Mouse (Mus musculus) frontal cortex, postnatal 14 days (tissue): Measurements from ENCODE around the gene Ccdc113.

ENCODE experiments used
- DNase-seq, 2 experiments: peaks; one replicate each; pipeline ENCODE4 v3.0.0; 2022; ENCODE audit warnings: low spot score in 2 of 2

The Ccdc113 gene

DNA sequence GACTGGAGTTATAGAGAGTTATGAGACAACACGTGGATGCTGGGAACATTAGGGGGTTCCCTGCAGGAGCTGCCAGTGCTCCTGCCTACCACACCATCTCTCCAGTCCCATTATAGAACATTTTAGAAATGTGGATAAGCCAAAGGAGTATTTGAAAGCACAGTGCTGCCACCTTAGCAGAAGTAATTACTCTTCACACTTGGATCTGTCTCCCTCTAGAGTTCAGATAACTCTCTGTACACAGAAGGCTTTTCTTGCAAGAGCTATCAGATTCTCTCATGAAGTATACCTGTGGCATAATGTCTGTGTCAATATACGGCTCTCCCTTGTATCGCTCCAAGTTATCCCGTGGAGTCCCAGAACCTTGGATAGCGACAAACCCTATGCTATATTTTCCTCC, 5.6 kb downstream of the Ccdc113 start:
- no peak for DNase-seq

- DNase-seq, result no peak
These were observed 8.3 kb downstream of the Ccdc113 start for GRCm38 (mm10) chr8:95542191-95542590.

- no peak for DNase-seq
These were observed 9.2 kb downstream of the Ccdc113 start for GRCm38 (mm10) chr8:95543065-95543464.

- DNase-seq, result no peak
These were observed 11.9 kb downstream of the Ccdc113 start for GRCm38 (mm10) chr8:95545815-95546214.

- DNase-seq, result no peak
These were observed 13.1 kb downstream of the Ccdc113 start for GRCm38 (mm10) chr8:95546986-95547385.

GRCm38 (mm10) chr8:95547931-95548330, 14.0 kb downstream of the Ccdc113 start:
- no peak for DNase-seq

DNA sequence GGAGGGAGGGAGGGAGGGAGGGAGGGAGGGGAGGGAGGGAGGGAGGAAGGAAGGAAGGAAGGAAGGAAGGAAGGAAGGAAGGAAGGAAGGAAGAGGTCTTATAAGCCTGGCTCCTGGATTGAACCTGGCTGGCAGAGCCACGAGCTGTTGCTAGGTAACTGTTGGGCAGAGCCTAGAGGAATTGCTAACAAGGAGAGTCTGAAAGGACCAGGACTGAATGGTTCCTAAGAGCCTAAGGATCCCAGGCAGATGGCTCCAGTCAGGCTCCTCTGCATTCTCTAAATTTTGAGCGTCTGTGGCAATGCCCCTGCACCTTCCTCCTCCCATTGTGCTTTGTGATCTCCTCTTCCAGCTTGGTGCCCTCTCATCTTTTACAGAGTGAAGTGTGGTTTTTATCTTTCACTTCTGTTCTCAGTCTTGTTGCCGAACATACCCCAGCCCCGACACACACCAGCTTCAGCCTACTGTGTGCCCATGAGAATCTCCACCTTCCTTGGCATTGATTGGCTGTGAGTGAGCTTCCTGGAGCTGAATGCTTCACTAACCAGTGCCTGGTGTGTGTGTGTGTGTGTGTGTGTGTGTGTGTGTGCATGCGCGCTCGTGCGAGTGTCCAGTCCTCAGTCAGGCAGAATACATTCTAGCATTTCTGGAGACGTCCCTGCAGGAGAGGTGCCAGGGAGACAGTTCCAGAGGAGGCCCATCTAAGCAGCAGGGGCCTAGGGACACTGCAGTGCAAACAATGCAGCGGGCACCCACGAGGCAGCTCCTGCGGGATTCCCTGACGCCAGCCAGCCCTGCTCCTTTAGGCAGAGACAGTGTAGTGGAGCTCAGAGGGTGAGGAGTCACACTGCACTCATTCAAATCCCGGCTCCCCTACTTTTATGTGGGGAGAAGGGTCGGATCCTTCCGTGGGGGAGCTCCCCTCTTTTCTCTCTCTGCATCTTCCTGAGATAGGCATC, 16.3 kb downstream of the Ccdc113 start:
- DNase-seq, result no peak

DNA sequence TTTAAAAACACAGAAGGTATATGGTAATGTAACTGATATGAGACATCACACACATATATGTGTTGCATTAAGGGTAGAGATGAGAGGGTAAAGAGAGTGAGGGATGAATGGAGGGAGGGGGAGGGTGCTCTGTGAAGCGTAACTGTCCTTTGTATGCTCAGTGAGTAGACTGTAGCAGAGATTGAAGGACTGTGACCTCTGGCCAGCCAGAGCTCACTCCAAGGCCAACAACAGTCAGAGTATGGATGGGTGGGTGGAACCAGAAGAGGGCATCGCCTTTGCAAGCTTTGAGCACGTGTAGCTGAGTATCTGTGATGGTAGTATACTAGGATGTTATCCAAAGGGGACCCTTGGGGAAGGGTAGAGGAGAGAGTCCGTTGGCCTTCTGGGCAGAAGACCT, 17.7 kb downstream of the Ccdc113 start:
- DNase-seq, result no peak

DNA sequence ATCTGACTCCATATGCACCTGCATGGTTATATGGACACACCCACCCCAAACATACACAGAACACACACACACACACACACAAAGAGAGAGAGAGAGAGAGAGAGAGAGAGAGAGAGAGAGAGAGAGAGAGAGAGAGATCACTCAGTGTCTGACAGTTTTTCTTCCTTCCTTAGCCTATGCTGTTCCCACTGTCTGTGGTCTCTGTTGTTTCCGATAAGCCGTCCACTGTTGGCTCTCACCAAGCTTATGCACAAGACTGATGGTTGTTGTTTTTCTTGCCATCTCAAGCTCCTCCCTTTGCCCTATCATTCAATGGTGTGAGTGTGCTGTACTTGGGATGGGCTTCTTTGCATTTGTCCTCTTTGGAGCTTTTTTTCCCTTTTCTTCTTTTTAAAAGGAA, 22.1 kb downstream of the Ccdc113 start:
- no peak for DNase-seq

DNA sequence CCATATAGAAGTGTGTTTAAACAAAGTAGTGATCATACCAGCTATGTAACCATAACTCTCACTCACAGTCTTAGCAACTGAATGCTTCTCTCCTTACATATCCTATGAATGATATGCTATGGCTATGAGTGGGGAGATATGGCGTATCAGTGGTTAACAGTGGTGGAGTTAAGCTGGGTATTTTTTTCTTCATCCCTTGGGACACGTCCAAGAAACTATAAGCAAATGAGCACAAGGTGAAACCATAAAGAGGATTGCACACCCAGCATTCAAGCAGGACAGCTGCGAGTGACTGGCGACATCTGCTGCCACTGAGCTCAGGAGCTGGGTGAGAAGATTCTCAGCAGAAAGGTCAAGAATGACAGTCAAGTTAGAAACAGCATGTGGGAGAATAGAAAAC, 32.3 kb downstream of the Ccdc113 start:
- DNase-seq, result no peak

- no peak for DNase-seq
These were observed 32.9 kb downstream of the Ccdc113 start for GRCm38 (mm10) chr8:95566809-95567208.

DNA sequence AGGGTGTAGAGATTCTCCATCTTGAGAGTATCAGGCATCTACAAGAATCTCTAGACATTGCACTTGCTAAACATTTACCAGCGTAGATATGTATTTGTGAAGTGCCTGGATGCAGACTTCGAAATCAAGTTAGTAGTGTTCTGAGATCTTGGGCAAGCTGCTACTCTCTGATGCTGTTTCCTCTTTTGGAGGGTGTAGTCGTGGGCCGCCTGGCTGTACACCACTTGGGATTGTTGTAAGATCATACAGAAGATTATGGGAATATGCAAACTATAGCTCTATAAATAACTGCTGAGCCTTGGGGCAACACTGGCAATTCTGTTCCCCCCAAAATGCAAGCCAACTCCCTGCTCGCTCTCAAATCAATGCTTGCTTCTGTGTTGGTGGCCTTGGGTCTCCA, 39.3 kb downstream of the Ccdc113 start:
- DNase-seq, result no peak

GRCm38 (mm10) chr8:95576240-95576639, 42.4 kb downstream of the Ccdc113 start, which contains the start of gene Prss54:
Gene Prss54, minus strand, starts transcription at chr8:95576340.
- DNase-seq, result no peak

DNA sequence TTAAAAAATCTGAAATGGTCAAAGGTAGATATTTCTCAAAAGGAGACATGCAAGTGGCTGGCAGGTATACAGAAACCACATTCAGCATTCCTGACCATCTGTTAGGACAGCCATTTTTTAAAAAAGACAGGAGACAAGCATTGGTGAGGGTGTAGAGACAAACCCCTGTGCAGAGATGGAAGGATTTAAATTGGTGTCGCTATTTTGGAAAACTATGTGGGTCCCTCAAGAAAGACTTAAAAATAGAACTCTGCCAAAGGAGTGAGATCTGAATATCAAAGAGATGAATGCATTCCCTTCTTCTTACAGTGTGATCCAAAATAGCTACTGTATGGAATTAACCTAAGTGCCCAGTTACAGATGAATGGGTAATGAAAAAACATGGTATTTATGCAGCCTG, 53.5 kb downstream of the Ccdc113 start:
- no peak for DNase-seq

DNA sequence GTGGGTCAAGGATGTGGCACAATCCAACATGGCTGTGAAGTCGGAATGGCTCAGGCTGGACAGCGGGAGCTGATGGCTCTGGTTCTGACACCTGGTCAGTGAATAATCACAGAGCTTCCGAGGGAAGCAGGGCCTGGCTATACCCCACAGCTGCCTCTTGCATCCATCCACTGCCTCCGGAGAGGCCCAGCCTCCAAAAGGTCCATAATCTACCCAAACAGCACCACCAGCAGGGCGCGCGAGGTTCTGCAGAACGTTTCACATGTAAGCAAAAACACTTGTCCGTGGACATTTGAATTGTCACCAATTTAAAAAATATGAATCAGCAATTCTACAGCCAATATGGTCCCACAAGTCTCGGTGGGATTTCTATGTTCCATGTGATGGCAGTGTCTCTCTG, 55.4 kb downstream of the Ccdc113 start:
- no peak for DNase-seq

- DNase-seq, result no peak
These were observed 56.7 kb downstream of the Ccdc113 start for GRCm38 (mm10) chr8:95590539-95590938.

DNA sequence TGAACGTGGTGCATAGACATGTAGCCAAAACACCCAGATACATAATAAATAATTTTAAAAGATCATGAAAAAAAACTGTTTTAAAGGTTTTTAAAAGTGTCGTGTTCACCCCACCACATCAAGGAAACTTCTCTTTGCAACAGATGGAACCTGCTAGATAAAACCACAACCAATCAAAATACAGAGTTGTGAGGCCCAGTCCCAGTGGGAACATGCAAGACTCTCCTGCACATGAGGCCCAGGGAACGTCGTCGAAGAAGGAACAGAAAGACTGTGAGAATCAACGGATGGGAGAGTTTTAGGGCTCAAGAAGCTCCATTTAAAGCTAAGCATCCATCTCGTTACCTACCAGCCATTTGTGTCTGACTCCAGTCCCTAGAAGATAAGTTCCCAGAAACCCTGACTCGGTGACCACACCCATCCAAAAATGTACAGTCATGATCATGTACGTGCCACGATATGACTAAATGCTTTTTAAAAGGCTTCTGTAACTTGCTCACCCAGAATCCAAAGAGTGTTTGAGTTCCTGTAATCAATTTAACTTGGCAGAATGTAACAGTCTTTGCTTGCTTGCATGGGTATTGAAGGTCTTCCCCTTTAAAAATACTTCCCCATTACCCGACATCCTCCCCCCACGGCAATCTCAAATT, 58.4 kb downstream of the Ccdc113 start:
- no peak for DNase-seq

DNA sequence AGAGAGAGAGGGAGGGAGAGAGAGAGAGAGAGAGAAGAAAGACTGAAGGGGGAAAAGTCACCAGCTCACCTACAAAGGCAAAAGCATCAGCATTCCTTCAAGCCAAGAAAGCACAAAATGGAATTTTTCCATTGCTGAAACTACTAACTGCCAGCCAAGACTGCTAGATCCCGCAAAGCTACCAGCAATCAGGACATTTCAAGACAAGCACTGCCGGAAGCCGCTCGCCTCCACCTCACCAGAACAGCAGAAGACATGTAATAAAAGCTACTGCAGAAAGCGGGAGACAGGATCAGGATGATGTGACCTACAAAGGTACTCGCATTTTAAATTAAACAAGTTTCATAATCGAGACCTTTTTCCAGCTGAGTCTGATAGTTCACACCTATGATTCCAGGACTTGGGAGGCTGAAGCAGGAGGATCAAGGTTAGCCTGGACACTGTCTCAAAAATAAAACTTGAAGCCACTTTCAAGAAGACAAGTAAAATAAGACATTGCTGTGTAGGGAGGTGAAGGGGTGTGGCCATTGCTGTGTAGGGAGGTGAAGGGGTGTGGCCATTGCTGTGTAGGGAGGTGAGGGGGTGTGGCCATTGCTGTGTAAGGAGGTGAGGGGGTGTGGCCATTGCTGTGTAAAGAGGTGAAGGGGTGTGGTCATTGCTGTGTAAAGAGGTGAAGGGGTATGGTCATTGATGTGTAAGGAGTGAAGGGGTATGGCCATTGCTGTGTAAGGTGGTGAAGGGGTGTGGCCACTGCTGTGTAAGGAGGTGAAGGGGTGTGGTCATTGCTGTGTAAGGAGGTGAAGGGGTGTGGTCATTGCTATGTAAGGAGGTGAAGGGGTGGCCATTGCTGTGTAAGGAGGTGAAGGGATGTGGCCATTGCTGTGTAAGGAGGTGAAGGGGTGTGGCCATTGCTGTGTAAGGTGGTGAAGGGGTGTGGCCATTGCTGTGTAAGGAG, 59.8 kb downstream of the Ccdc113 start:
- DNase-seq, result no peak

DNA sequence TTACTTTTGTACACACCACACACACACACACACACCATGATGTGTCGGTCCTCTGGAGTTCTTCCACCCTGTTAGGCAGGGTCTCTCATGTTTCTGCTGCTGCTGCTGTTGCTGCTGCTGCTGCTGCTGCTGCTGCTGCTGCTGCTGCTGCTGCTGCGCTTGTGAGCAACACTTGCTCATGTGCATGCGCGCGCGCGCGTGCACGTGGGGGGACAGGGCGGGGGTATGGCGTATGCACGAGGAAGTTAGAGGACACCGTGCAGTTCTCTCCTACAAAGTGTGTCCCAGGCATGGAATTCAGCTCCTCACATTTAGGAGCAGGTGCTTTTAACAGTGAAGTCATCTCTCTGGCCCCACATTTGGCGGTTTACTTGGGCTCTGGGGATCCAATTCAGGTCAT, 61.2 kb downstream of the Ccdc113 start:
- no peak for DNase-seq

DNA sequence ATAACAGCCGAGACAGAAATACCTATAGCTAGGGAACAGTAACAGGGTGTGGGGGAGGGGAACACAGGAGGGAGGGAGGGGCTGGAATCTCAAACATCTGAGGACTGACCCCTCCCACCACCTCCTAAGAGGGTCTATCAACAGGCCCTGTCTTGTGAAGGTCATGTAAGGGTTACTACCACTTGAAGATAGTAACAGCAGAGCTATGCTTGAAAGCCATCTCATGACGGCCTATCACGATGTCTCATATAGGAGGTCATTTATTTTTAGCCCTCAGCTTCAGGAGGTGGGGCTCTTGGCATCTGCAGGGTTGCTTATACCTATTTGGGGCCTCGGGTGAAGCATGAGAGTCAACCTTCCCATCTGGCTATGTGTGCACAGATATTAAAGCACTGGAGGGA, 63.0 kb downstream of the Ccdc113 start:
- DNase-seq, result no peak

DNA sequence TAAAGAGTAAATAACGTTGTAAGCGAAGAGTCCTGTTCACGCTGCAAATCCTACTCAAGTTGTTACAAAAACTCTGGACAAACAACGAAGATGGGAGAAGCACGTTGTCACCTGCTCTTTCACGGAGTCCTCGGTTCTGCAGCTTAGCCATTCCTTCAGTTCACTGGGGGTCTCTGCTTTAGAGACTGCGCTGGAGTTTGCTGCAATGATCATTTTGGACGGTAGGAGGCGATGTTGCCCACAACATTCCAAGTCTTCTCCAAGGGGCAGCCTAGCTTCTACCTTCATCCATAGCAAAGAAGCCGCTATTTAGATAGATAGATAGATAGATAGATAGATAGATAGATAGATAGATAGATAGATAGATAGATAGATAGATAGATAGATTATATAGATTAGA, 66.0 kb downstream of the Ccdc113 start:
- DNase-seq, result peak; percentile 60 to 77

GRCm38 (mm10) chr8:95601306-95601705, 67.4 kb downstream of the Ccdc113 start:
- DNase-seq, result no peak
